Mouse (Mus musculus) bone marrow, adult 2 months (tissue): Measurements from ENCODE around the gene Olfr1204. TPM values are rescaled to one million over a fixed set of nuclear protein-coding genes. Genes with fewer than 3 reads are reported as not detected.

ENCODE experiments used
- H3K27ac ChIP-seq: fragments of 200-500 bp; 2 replicates; pipeline ENCODE4 v1.5.1; 2012; ENCODE audit warnings: low read depth, mild to moderate bottlenecking, control low read depth, inconsistent platforms, low read length; ENCODE audit not compliant: control insufficient read depth, poor library complexity, insufficient read depth
- H3K4me1 ChIP-seq: fragments of 200-500 bp; 2 replicates; pipeline ENCODE4 v1.6.1; 2011; ENCODE audit warnings: low read length; ENCODE audit not compliant: control insufficient read depth, insufficient read depth
- H3K4me3 ChIP-seq: fragments of 200-500 bp; replicated peaks from 2 replicates; pipeline ENCODE3; 2011; ENCODE audit warnings: mild to moderate bottlenecking, low read depth, low read length, control low read depth; ENCODE audit not compliant: control insufficient read depth
- CTCF ChIP-seq: fragments of 200-500 bp; IDR thresholded peaks from 2 replicates; pipeline ENCODE4 v1.5.1; 2011; ENCODE audit warnings: low read length, control low read depth; ENCODE audit not compliant: control insufficient read depth, insufficient read depth
- POLR2A ChIP-seq: fragments of 200-500 bp; IDR thresholded peaks from 2 replicates; pipeline ENCODE4 v1.6.1; 2011; ENCODE audit warnings: low read depth, mild to moderate bottlenecking, control low read depth, low read length, borderline replicate concordance; ENCODE audit not compliant: control insufficient read depth
- WGBS: fragments of 180-500 bp; shearing (Covaris S2); methylation state at CpG from one replicate; pipeline ENCODE4 v1.1.7; 2018; 5-methylcytosine and 5-hydroxymethylcytosine counted together
- polyA plus RNA-seq: library from polyadenylated mRNA; stranded (reverse); fragments of >200 nt; gene quantifications from 2 replicates; pipeline ENCODE4 v1.2.4, GENCODE M21; 2011; ENCODE audit warnings: low replicate concordance; ENCODE audit not compliant: missing spikeins, insufficient read depth, insufficient read length

Gene Olfr1204
- polyA plus RNA-seq, result not detected in 2 replicates

DNA sequence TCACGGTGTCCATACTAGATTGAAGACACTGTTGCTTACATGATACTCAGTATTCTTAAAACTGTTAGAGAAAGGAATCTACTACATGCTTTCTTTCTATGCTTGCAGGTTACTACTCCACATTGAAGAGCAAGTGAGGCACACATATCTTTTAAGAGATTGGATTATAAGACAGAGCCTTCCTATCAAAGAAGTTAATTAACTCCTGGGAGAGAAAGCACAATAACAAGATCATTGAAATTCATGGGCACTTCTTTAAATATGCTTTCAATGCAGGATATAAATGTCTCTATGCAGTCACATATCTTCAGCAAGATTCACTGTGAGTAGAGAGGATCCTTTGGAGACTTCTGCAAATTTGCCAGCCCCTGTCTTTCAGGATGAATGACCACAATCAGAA lies at the start of gene Olfr1204:
TSS of gene Olfr1204 (plus strand) at position 301 of the 400 bp plus-strand sequence.
- TF ChIP-seq CTCF (no peak), POLR2A (no peak)
- Histone ChIP-seq H3K4me3 (no peak within 1 kb of the TSS), H3K27ac (no peak within 1 kb of the TSS), H3K4me1 (no peaks in the 10 kb centered on the region)
- 72% methylated on average over 1 of the region's 1 CpGs for WGBS

DNA sequence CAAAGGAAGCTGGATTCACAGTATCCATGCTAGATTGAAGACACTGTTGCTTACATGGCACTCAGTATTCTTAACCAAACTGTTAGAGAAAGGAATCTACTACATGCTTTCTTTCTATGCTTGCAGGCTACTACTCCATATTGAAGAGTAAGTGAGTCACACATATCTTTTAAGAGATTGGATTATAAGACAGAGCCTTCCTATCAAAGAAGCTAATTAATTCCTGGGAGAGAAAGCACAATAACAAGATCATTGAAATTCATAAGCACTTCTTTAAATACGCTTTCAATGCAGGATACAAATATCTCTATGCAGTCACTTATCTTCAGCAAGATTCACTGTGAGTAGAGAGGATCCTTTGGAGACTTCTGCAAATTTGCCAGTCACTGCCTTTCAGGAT lies 34.9 kb upstream of the Olfr1204 start, which contains the start of gene Olfr1202:
TSS of gene Olfr1202 (plus strand) at position 301 of the 400 bp plus-strand sequence.
- Histone ChIP-seq H3K4me1 (no peaks in the 10 kb centered on the region), H3K4me3 (no peak within 1 kb of the TSS), H3K27ac (no peak within 1 kb of the TSS)
- TF ChIP-seq CTCF (no peak), POLR2A (no peak)
- WGBS, result 58% methylated on average over 1 of the region's 1 CpGs

DNA sequence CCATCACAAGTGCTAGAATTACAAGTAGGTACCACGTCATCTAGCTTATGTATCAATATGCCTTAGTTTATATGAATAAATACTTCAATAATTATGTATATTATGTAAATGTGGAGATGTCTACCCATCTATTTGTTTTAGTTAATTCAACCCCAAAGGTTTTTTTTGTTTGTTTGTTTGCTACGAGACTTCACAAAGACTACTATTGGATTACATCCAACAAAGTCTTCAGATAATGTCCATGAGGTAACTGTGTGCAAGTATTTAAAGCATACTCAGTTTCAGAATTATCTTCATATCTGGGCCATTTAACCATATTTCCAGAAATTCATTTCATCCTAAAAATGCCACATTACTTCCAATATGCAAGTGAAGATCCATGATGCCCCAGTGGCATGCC lies 19.7 kb upstream of the Olfr1204 start, which contains the start of gene Olfr1205:
TSS of gene Olfr1205 (plus strand) at position 301 of the 400 bp plus-strand sequence.
- H3K27ac ChIP-seq, result no peak within 1 kb of the TSS
- TF ChIP-seq CTCF, result no peak
- TF ChIP-seq POLR2A, result no peak
- H3K4me3 ChIP-seq, result no peak within 1 kb of the TSS
- H3K4me1 ChIP-seq, result no peaks in the 10 kb centered on the region
- 77% methylated on average over 2 of the region's 2 CpGs for WGBS

DNA sequence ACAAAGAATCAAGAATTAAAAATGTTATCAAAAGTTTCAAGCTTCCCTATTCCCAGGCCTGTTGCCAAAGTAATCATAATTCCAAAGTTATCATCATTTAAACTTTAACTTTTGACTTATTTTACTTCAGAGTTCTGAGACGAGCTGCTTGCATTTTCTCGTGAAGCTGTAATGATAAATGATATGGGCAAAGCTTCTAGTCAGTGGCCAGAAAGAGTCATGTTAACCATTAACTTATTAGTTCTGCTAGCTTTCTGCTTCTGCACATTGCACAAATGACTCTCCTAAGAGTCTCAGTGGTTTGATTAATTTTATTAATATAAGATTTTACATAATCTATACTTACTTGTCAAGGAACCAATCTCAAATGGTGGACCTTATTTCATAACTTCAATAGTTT lies 10.6 kb upstream of the Olfr1204 start:
- Histone ChIP-seq H3K4me1 (no peaks in the 10 kb centered on the region), H3K27ac (no peak overlapping the region), H3K4me3 (no peak overlapping the region)
- WGBS, result 82% methylated on average over 2 of the region's 2 CpGs
- TF ChIP-seq CTCF (no peak), POLR2A (no peak)

DNA sequence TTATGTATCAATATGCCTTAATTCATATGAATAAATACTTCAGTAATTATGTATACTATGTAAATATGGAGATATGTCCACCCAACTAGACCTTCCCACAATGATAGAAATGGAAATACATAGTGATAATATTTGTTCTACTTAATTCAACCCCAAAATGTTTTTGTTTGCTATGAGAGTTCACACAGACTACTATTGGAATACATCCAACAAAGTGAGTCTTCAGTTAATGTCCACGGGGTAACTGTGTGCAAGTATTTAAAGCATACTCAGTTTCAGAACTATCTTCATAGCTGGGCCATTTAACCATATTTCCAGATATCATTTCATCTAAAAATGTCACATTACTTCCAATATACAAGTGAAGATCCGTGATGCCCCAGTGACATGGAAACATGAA lies 13.8 kb downstream of the Olfr1204 start, which contains the start of gene Olfr1206:
TSS of gene Olfr1206 (plus strand) at position 301 of the 400 bp plus-strand sequence.
- no peak for TF ChIP-seq POLR2A
- TF ChIP-seq CTCF, result no peak
- Histone ChIP-seq H3K4me1 (no peaks in the 10 kb centered on the region), H3K27ac (no peak within 1 kb of the TSS), H3K4me3 (no peak within 1 kb of the TSS)
- WGBS, result 70% methylated on average over 2 of the region's 2 CpGs

DNA sequence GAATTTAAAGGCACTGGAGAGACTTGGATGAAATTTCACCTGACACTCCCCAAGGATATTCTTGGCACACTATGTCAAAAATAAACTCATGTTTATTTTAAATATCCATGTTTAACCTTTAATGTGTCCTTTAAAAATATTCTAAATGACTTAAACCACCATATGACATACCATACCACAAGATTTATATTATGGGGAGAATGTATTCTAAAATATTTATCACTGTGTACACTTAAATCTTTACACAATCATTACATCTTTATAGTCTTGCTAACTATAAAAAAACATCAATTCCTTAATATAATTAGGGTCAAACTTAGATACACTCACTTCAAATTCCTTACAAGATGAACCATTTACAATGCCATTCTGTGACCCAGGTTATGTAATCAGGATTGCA lies 53.1 kb downstream of the Olfr1204 start, which contains the start of gene Olfr1208:
TSS of gene Olfr1208 (minus strand) at position 101 of the 400 bp plus-strand sequence.
- no peak within 1 kb of the TSS for H3K4me3 ChIP-seq

More for the DNA sequence above, 53.1 kb downstream of the Olfr1204 start, which contains the start of gene Olfr1208:
- H3K4me1 ChIP-seq, result no peaks in the 10 kb centered on the region
- no peak within 1 kb of the TSS for H3K27ac ChIP-seq
- TF ChIP-seq CTCF, result no peak
- TF ChIP-seq POLR2A, result no peak

Other genes starting within 250 kb of the Olfr1204 start
- 0.16 and 1.7 TPM in 2 replicates for gene Olfr1191-ps1, start 208.8 kb upstream of the Olfr1204 start, polyA plus RNA-seq
- 0.29 TPM in 1 of 2 replicates, not detected in the other for gene Olfr1192-ps1, start 200.8 kb upstream of the Olfr1204 start, polyA plus RNA-seq
- gene Olfr1193, start 173.7 kb upstream of the Olfr1204 start, polyA plus RNA-seq, result not detected in 2 replicates
- not detected in 2 replicates for gene Olfr1195, start 160.1 kb upstream of the Olfr1204 start, polyA plus RNA-seq
- not detected in 2 replicates for gene Olfr1196, start 144.7 kb upstream of the Olfr1204 start, polyA plus RNA-seq
- gene Olfr1197, start 116.9 kb upstream of the Olfr1204 start, polyA plus RNA-seq, result not detected in 2 replicates
- gene Olfr1198, start 97.9 kb upstream of the Olfr1204 start, polyA plus RNA-seq, result 0.87 TPM in 1 of 2 replicates, not detected in the other
- 0.63 TPM in 1 of 2 replicates, not detected in the other for gene Olfr1199, start 88.8 kb upstream of the Olfr1204 start, polyA plus RNA-seq
- not detected in 2 replicates for gene Olfr1200, start 78.8 kb upstream of the Olfr1204 start, polyA plus RNA-seq
- not detected in 2 replicates for gene Olfr1201, start 56.3 kb upstream of the Olfr1204 start, polyA plus RNA-seq
- not detected in 2 replicates for gene Olfr1202, start 34.8 kb upstream of the Olfr1204 start, polyA plus RNA-seq
- not detected in 2 replicates for gene Olfr1205, start 19.6 kb upstream of the Olfr1204 start, polyA plus RNA-seq
- not detected in 2 replicates for gene Olfr1206, start 13.9 kb downstream of the Olfr1204 start, polyA plus RNA-seq
- not detected in 2 replicates for gene Olfr1208, start 53.0 kb downstream of the Olfr1204 start, polyA plus RNA-seq
- not detected in 2 replicates for gene Olfr1209, start 65.9 kb downstream of the Olfr1204 start, polyA plus RNA-seq
- gene Olfr1211, start 88.8 kb downstream of the Olfr1204 start, polyA plus RNA-seq, result not detected in 2 replicates
- not detected in 2 replicates for gene Olfr1212, start 104.7 kb downstream of the Olfr1204 start, polyA plus RNA-seq
- gene Gm13762, start 131.0 kb downstream of the Olfr1204 start, polyA plus RNA-seq, result not detected in 2 replicates
- gene Olfr1214, start 143.4 kb downstream of the Olfr1204 start, polyA plus RNA-seq, result not detected in 2 replicates
- not detected in 2 replicates for gene Olfr1215, start 157.7 kb downstream of the Olfr1204 start, polyA plus RNA-seq
- gene Olfr1216, start 169.0 kb downstream of the Olfr1204 start, polyA plus RNA-seq, result not detected in 2 replicates
- gene Olfr1217, start 182.8 kb downstream of the Olfr1204 start, polyA plus RNA-seq, result not detected in 2 replicates
- gene Olfr1218, start 211.9 kb downstream of the Olfr1204 start, polyA plus RNA-seq, result not detected in 2 replicates
- gene Olfr1219, start 234.2 kb downstream of the Olfr1204 start, polyA plus RNA-seq, result 0.27 TPM in 1 of 2 replicates, not detected in the other